Mouse (Mus musculus) adrenal gland (tissue): Measurements from ENCODE around the gene Rhbdf2.
"Not testable (repeated sequence)": the region's sequence is repeated elsewhere in the genome, so short reads cannot be mapped to it uniquely, and the experiment has no call there.

ENCODE experiments used
- intact Hi-C: fragments of 180-260 bp; cut with DNase I; formaldehyde crosslinking; loops from one replicate; pipeline ENCODE4 v1.15.1; 2025

The Rhbdf2 gene

GRCm38 (mm10) chr11:116620073-116620472 lies 6.7 kb downstream of the Rhbdf2 start:
- intact Hi-C loops = no loop called here

GRCm38 (mm10) chr11:116619561-116619960 lies 7.3 kb downstream of the Rhbdf2 start:
- intact Hi-C loops = no loop called here

- intact Hi-C loops = no loop called here
Measured at GRCm38 (mm10) chr11:116619156-116619555, 7.7 kb downstream of the Rhbdf2 start.

GRCm38 (mm10) chr11:116618666-116619065 lies 8.2 kb downstream of the Rhbdf2 start:
- intact Hi-C loops = no loop called here

GRCm38 (mm10) chr11:116617641-116618040 lies 9.2 kb downstream of the Rhbdf2 start:
- intact Hi-C loops = no loop called here

- intact Hi-C loops = no loop called here
Measured at GRCm38 (mm10) chr11:116616438-116617118, 10.2 kb downstream of the Rhbdf2 start.

GRCm38 (mm10) chr11:116615735-116616437 lies 10.9 kb downstream of the Rhbdf2 start:
- intact Hi-C loops = no loop called here

- intact Hi-C loops = no loop called here
Measured at GRCm38 (mm10) chr11:116613234-116613633, 13.6 kb downstream of the Rhbdf2 start.

GRCm38 (mm10) chr11:116612554-116612953 lies 14.3 kb downstream of the Rhbdf2 start:
- intact Hi-C loops = no loop called here

- intact Hi-C loops = no loop called here
Measured at GRCm38 (mm10) chr11:116611883-116612282, 14.9 kb downstream of the Rhbdf2 start.

GRCm38 (mm10) chr11:116611168-116611567 lies 15.7 kb downstream of the Rhbdf2 start:
- intact Hi-C loops = not testable (repeated sequence)

- intact Hi-C loops = no loop called here
Measured at GRCm38 (mm10) chr11:116609965-116610630, 16.7 kb downstream of the Rhbdf2 start.

- intact Hi-C loops = no loop called here
Measured at GRCm38 (mm10) chr11:116607717-116608116, 19.1 kb downstream of the Rhbdf2 start.

GRCm38 (mm10) chr11:116604097-116604496 lies 22.7 kb downstream of the Rhbdf2 start:
- intact Hi-C loops = no loop called here

- intact Hi-C loops = no loop called here
Measured at GRCm38 (mm10) chr11:116603339-116603738, 23.5 kb downstream of the Rhbdf2 start.

- intact Hi-C loops = no loop called here
Measured at GRCm38 (mm10) chr11:116602043-116602442, 24.8 kb downstream of the Rhbdf2 start.

GRCm38 (mm10) chr11:116601166-116601565 lies 25.7 kb downstream of the Rhbdf2 start:
- intact Hi-C loops = no loop called here

GRCm38 (mm10) chr11:116599230-116599629 lies 27.6 kb downstream of the Rhbdf2 start:
- intact Hi-C loops = no loop called here

- intact Hi-C loops = no loop called here
Measured at GRCm38 (mm10) chr11:116598193-116598592, 28.6 kb downstream of the Rhbdf2 start.

GRCm38 (mm10) chr11:116596766-116597165 lies 30.1 kb downstream of the Rhbdf2 start:
- intact Hi-C loops = no loop called here

- intact Hi-C loops = no loop called here
Measured at GRCm38 (mm10) chr11:116593345-116593744, 33.5 kb downstream of the Rhbdf2 start.

- intact Hi-C loops = no loop called here
Measured at GRCm38 (mm10) chr11:116592428-116592827, 34.4 kb downstream of the Rhbdf2 start.
